Mouse (Mus musculus): ENCODE results near the gene Gadd45b.

DNA sequence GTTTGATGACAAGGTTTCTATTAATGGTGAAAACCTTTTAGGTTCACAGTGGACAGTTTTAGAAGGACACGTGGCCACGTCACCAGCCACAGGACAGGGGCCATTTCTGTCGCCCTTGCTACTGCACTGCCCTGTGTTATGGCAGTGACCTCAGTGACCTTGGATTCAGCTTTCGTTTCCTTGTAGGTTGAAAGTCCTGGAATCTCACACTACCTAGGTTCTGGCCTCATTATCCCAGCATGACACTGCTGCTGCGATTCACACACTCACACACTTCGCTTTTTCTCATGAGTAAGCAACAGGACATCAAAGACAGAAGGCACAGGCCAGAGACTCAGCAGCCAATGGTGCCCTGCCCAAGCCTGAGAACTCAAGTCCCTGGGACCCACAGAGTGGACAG lies 27.0 kb downstream of the Gadd45b start:
- TF ChIP-seq EP300 (IDR thresholded peaks at IDR 0.05; ENCODE audit: low read depth) (no peak), CTCF (IDR thresholded peaks at IDR 0.05; ENCODE audit: low read depth) (no peak)
